Mouse (Mus musculus) CH12.LX (cell line): ENCODE results near the gene Unc93b1. TPM values are rescaled to one million over a fixed set of nuclear protein-coding genes. Genes with fewer than 3 reads are reported as not detected.

Experiments
- DNase-seq: peaks from one replicate; pipeline ENCODE4 v3.0.0-alpha.2; 2013; ENCODE audit errors: extremely low read depth
- H3K27ac ChIP-seq: 2 replicates; pipeline ENCODE4 v1.5.1; 2012; ENCODE audit warnings: low read depth, mild to moderate bottlenecking, control low read depth, moderate library complexity; ENCODE audit not compliant: insufficient read depth
- H3K27me3 ChIP-seq: replicated peaks from 2 replicates; pipeline ENCODE3; 2012; ENCODE audit warnings: inconsistent platforms
- H3K36me3 ChIP-seq, 2 experiments: replicated peaks in 1 of 2; 2 replicates each; pipeline versions ENCODE3 to v1.6.1; 2012; ENCODE audit warnings: inconsistent platforms in 1 of 2, low read length in 1 of 2, mild to moderate bottlenecking in 1 of 2, mixed read lengths in 1 of 2, moderate library complexity in 1 of 2; ENCODE audit not compliant: control insufficient read depth in 1 of 2, insufficient read depth in 1 of 2
- H3K4me1 ChIP-seq, 2 experiments: 2 replicates each; pipeline ENCODE4 v1.6.1; 2012; ENCODE audit warnings: inconsistent platforms in 1 of 2, moderate library complexity in 1 of 2; ENCODE audit not compliant: insufficient read depth in 2 of 2, control insufficient read depth in 1 of 2
- H3K4me2 ChIP-seq: 2 replicates; pipeline ENCODE4 v1.6.1; 2012; ENCODE audit warnings: low read depth, mild to moderate bottlenecking, control low read depth; ENCODE audit not compliant: poor library complexity, insufficient read depth, severe bottlenecking
- H3K4me3 ChIP-seq, 3 experiments: fragments of 150-350 bp in 1 of 3; sonication (generic) in 1 of 3; replicated peaks in 1 of 3; 2 replicates each; pipeline versions ENCODE3 to v1.5.1; 2011 to 2012; ENCODE audit warnings: low read depth in 2 of 3, low read length in 2 of 3, mild to moderate bottlenecking in 2 of 3, moderate library complexity in 2 of 3, control low read depth in 1 of 3, improper control_type of control experiment in 1 of 3, inconsistent platforms in 1 of 3, mixed read lengths in 1 of 3; ENCODE audit not compliant: poor library complexity in 1 of 3
- H3K79me2 ChIP-seq: replicated peaks from 2 replicates; pipeline ENCODE4 v1.6.1; 2012; ENCODE audit warnings: mild to moderate bottlenecking, moderate library complexity; ENCODE audit not compliant: control insufficient read depth, poor library complexity, insufficient read depth, severe bottlenecking; ENCODE audit errors: extremely low read depth
- H3K9ac ChIP-seq: 2 replicates; pipeline ENCODE4 v1.6.1; 2012; ENCODE audit warnings: low read depth, mild to moderate bottlenecking, control low read depth, moderate library complexity; ENCODE audit not compliant: insufficient read depth
- H3K9me3 ChIP-seq: replicated peaks from 2 replicates; pipeline ENCODE3; 2012; ENCODE audit warnings: low read length, inconsistent platforms, mixed read lengths
- CHD1 ChIP-seq: IDR thresholded peaks from 2 replicates; pipeline ENCODE4 v1.6.1; 2012; ENCODE audit warnings: low read depth, low read length, improper control_type of control experiment, inconsistent platforms
- CHD2 ChIP-seq: IDR thresholded peaks from 2 replicates; pipeline ENCODE4 v1.6.1; 2011; ENCODE audit warnings: low read length, improper control_type of control experiment
- CTCF ChIP-seq, 2 experiments: IDR thresholded peaks in 1 of 2; conservative IDR thresholded peaks in 1 of 2; 2 replicates each; pipeline ENCODE4 v1.5.1; 2011 to 2012; ENCODE audit warnings: low read depth in 2 of 2, low read length in 2 of 2, improper control_type of control experiment in 1 of 2, inconsistent platforms in 1 of 2, mild to moderate bottlenecking in 1 of 2, moderate library complexity in 1 of 2
- ELF1 ChIP-seq: IDR thresholded peaks from 2 replicates; pipeline ENCODE4 v1.6.1; 2014; ENCODE audit warnings: low read depth, mild to moderate bottlenecking, inconsistent platforms, low read length, improper control_type of control experiment
- EP300 ChIP-seq: IDR thresholded peaks from 2 replicates; pipeline ENCODE4 v1.6.1; 2011; ENCODE audit warnings: low read length, improper control_type of control experiment
- GABPA ChIP-seq: IDR thresholded peaks from 2 replicates; pipeline ENCODE4 v1.6.1; 2012; ENCODE audit warnings: low read depth, low read length, improper control_type of control experiment, inconsistent platforms; ENCODE audit not compliant: insufficient replicate concordance
- HCFC1 ChIP-seq: IDR thresholded peaks from 2 replicates; pipeline ENCODE4 v1.6.1; 2012; ENCODE audit warnings: low read depth, mild to moderate bottlenecking, inconsistent platforms, low read length, improper control_type of control experiment
- IRF4 ChIP-seq: IDR thresholded peaks from 2 replicates; pipeline ENCODE4 v1.6.1; 2014; ENCODE audit warnings: low read depth, mild to moderate bottlenecking, inconsistent platforms, low read length, improper control_type of control experiment
- JUN ChIP-seq: IDR thresholded peaks from 2 replicates; pipeline ENCODE4 v1.6.1; 2011; ENCODE audit warnings: low read depth, mild to moderate bottlenecking, low read length, improper control_type of control experiment, moderate library complexity; ENCODE audit not compliant: insufficient read depth
- KAT2A ChIP-seq: IDR thresholded peaks from 2 replicates; pipeline ENCODE4 v1.6.1; 2012; ENCODE audit warnings: low read length, improper control_type of control experiment, inconsistent platforms; ENCODE audit not compliant: insufficient replicate concordance
- MAFK ChIP-seq: IDR thresholded peaks from 2 replicates; pipeline ENCODE4 v1.6.1; 2011; ENCODE audit warnings: low read length, improper control_type of control experiment; ENCODE audit not compliant: insufficient replicate concordance
- MYC ChIP-seq: IDR thresholded peaks from 2 replicates; pipeline ENCODE4 v1.6.1; 2011; ENCODE audit warnings: low read depth, mild to moderate bottlenecking, improper control_type of control experiment, low read length
- NELFE ChIP-seq: IDR thresholded peaks from 2 replicates; pipeline ENCODE4 v1.6.1; 2011; ENCODE audit warnings: low read depth, low read length, improper control_type of control experiment
- POLR2AphosphoS2 ChIP-seq: IDR thresholded peaks from 2 replicates; pipeline ENCODE4 v1.6.1; 2011; ENCODE audit warnings: low read depth, low read length, improper control_type of control experiment
- RCOR1 ChIP-seq: conservative IDR thresholded peaks from 2 replicates; pipeline ENCODE4 v1.6.1; 2012; ENCODE audit warnings: low read depth, mild to moderate bottlenecking, inconsistent platforms, low read length, improper control_type of control experiment
- TBP ChIP-seq: conservative IDR thresholded peaks from 2 replicates; pipeline ENCODE4 v1.6.1; 2011; ENCODE audit warnings: low read depth, low read length, improper control_type of control experiment
- UBTF ChIP-seq: IDR thresholded peaks from 2 replicates; pipeline ENCODE4 v1.6.1; 2012; ENCODE audit warnings: low read depth, mild to moderate bottlenecking, inconsistent platforms, low read length, improper control_type of control experiment, moderate library complexity
- USF2 ChIP-seq: conservative IDR thresholded peaks from 2 replicates; pipeline ENCODE4 v1.6.1; 2011; ENCODE audit warnings: low read depth, low read length, improper control_type of control experiment
- ZMIZ1 ChIP-seq: IDR thresholded peaks from 2 replicates; pipeline ENCODE4 v1.6.1; 2012; ENCODE audit warnings: low read depth, mild to moderate bottlenecking, inconsistent platforms, low read length, improper control_type of control experiment
- ZNF384 ChIP-seq: IDR thresholded peaks from 2 replicates; pipeline ENCODE4 v1.6.1; 2012; ENCODE audit warnings: low read depth, low read length, improper control_type of control experiment, inconsistent platforms
- dilution Hi-C: fragments of 300-500 bp; cut with MboI; formaldehyde crosslinking; loops from 2 replicates; pipeline ENCODE4 v1.14.3; 2020; ENCODE audit warnings: low sequenced_read_pairs; ENCODE audit not compliant: extremely low pct_unique_long_range_greater_than_20kb, extremely low pct_ligation_motif_present
- in situ Hi-C: fragments of 300-500 bp; cut with MboI; formaldehyde crosslinking; loops from 3 replicates; pipeline ENCODE4 v1.14.3; 2019; ENCODE audit warnings: low sequenced_read_pairs, low pct_ligation_motif_present, low pct_unique_long_range_greater_than_20kb, mixed read lengths
- polyA plus RNA-seq: library from polyadenylated mRNA; unstranded; fragments of >175 nt; gene quantifications from 2 replicates; pipeline ENCODE4 v1.2.1, GENCODE M21; 2012; ENCODE audit warnings: low read depth; ENCODE audit not compliant: insufficient read length
- total RNA-seq, 2 experiments: library from RNA; depleted of rRNA; stranded (reverse); fragments of 300-350 nt in 1 of 2; fragments of >200 nt in 1 of 2; gene quantifications; 2 replicates each; pipeline ENCODE4 v1.2.3; 2012 to 2014

Gene Unc93b1
- total and polyA plus RNA-seq, 3 experiments = 82.3 to 117 (median 84.7) TPM

GRCm38 (mm10) chr19:3898952-3899351 lies 36.0 kb upstream of the Unc93b1 start:
- Histone ChIP-seq H3K27ac (no peak overlapping the region), H3K9me3 (no peaks in the 10 kb centered on the region), H3K79me2 (no peaks in the 10 kb centered on the region), H3K9ac (no peak overlapping the region), H3K36me3 (peaks cover 71 to 87% of the 10 kb centered on the region in 2 experiments), H3K4me3 (peak overlapping the region in 1 of 3 experiments; percentile 12), H3K27me3 (no peaks in the 10 kb centered on the region), H3K4me1 (peaks cover 11 to 41% of the 10 kb centered on the region in 2 experiments), H3K4me2 (no peak overlapping the region)
- TF ChIP-seq MAFK (no peak), UBTF (0 out of 2 replicates have a peak, but pooled peaks have one; percentile 21), IRF4 (peak; percentile 87), NELFE (no peak), EP300 (peak; percentile 77)
- in situ Hi-C loops (no loop called here), dilution Hi-C loops (no loop called here)
- DNase-seq = peak; percentile 60

GRCm38 (mm10) chr19:3899618-3900017 lies 35.4 kb upstream of the Unc93b1 start:
- H3K36me3 ChIP-seq = peaks cover 70 to 87% of the 10 kb centered on the region in 2 experiments

GRCm38 (mm10) chr19:3902966-3903365 lies 32.0 kb upstream of the Unc93b1 start:
- H3K4me2 ChIP-seq = no peak overlapping the region
- no peak overlapping the region for H3K9ac ChIP-seq
- no peaks in the 10 kb centered on the region for H3K27me3 ChIP-seq
- dilution Hi-C loops = no loop called here
- DNase-seq = no peak
- TF ChIP-seq NELFE (no peak), ZNF384 (no peak), CTCF (conservative IDR thresholded peaks at IDR 0.05 in 1 of 2, IDR thresholded peaks at IDR 0.05 in 1 of 2; ENCODE audit: low read depth in 2 of 2, low read length in 2 of 2) (no peak)
- no peak overlapping the region for H3K4me3 ChIP-seq
- peaks cover 41 to 63% of the 10 kb centered on the region in 2 experiments for H3K36me3 ChIP-seq
- peaks cover 4% of the 10 kb centered on the region for H3K79me2 ChIP-seq
- in situ Hi-C loops = no loop called here
- H3K9me3 ChIP-seq = no peaks in the 10 kb centered on the region
- H3K4me1 ChIP-seq = peaks cover 16 to 63% of the 10 kb centered on the region in 2 experiments
- H3K27ac ChIP-seq = no peak overlapping the region

More at GRCm38 (mm10) chr19:3899618-3900017, 35.4 kb upstream of the Unc93b1 start:
- TF ChIP-seq MAFK (no peak), JUN (no peak), TBP (no peak), MYC (no peak), RCOR1 (no peak), USF2 (no peak), POLR2AphosphoS2 (no peak), ZMIZ1 (no peak), GABPA (no peak), EP300 (no peak), CHD2 (no peak), KAT2A (no peak), HCFC1 (no peak), ELF1 (no peak), CHD1 (no peak)
- TF ChIP-seq, all 38 proteins: peak for 0
- H3K4me3 ChIP-seq = no peak overlapping the region
- dilution Hi-C loops = no loop called here
- no peak overlapping the region for H3K27ac ChIP-seq
- H3K79me2 ChIP-seq = no peaks in the 10 kb centered on the region; the same call in 1 of the 2 replicates
- no peaks in the 10 kb centered on the region for H3K9me3 ChIP-seq
- peaks cover 11 to 44% of the 10 kb centered on the region in 2 experiments for H3K4me1 ChIP-seq
- DNase-seq = no peak
- no peak overlapping the region for H3K9ac ChIP-seq
- H3K4me2 ChIP-seq = no peak overlapping the region
- no peaks in the 10 kb centered on the region for H3K27me3 ChIP-seq
- in situ Hi-C loops = no loop called here
